Mouse (Mus musculus): Measurements from ENCODE around the gene Cbl.

Cbl gene

DNA sequence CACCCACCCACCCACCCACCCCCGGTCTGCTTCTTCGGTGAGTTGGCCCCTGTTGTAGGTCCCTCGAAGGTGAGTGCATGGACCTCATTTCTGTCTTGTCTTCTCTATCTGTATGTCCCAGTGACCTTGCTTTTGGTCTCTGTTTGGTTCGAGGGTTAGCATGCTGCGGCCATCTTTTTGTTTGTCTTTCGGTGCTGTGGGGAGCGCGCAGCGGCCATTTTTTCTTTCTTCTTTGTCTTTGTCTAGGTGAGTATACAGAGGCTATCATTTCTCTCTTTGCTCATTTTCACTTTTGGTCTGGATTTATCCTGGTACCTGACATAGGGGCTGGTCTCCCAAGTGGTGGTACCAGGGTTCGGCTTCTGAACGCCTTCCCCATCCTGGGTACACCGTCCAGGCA is 55.0 kb downstream of the Cbl start:
- no peak for DNase-seq (ENCODE audit: low spot score)

DNA sequence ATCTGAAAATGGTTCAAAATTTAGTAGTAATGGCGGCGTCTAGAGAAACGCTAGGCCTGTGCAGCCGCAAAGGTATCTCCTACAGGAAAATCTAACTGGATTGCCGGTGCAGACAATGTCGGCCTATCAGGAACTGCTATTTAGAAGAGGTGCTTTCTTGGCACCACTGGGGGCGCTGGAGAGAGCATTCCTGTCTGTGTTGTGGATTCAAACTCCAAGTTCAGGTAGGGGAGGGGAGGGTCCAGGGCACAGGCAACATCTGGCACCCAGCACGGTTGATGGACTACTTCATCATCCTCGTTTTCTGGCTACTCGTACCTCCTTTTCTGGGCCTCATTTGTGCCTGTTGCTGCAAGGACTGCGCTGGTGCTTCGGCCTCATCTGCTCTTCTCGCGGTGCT is 55.5 kb downstream of the Cbl start:
- peak; percentile 29 for DNase-seq (ENCODE audit: low spot score)

DNA sequence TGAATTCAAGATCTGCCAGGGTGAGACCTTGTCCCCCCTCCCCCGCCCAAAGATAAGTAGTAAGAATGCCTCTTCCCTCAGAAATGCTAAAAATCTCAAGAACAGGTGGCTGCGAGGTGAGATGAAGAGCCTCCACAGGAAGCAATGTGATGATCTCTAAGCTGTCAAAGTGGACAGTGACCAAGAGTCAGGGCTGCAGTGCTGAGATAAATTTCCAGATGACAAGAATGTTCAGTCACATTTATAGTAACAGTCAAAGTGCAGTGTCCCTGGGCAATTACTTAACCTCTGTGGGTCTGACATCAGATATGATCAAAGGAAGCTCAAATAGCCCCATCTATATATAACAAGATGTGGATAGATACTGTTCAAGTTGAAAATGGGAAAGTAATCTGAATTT is 56.4 kb downstream of the Cbl start:
- no peak for DNase-seq (ENCODE audit: low spot score)

DNA sequence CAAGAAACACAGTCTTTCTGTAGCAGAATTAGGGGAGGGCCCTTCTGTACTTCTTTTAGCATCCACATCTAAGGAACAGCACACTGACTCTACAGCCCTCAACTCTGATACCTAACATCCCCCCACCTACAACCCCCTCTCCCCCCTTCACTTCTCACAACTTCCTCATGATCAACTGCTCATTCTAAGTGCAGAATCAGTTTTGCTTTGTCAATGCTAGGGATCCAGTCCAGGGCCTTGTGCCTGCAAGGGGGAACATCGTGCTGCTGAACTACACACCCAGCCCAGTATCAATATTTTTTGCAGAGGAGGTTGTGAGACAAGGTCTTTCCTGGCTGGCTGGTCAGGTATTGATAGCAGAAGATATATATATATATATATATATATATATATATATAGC is 57.9 kb downstream of the Cbl start:
- no peak for DNase-seq (ENCODE audit: low spot score)

DNA sequence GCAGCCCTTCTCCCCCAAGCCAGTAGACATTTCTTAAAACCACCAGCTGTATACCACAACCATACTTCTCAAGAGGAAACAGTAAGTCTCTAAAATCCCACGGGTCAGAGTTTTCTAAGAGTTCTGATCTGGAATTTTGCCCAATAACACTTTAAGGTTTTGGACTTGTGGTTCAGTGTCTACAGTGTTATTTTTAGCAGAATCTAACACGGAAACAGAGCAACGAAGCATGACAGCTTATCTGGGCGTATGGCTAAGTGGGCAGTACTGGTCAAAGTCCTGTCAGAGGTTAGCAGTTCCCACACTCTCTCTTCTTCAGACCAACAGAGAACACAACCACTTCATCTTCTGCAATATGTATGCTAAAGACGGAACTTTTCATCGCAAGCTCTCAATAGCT is 58.3 kb downstream of the Cbl start:
- DNase-seq (ENCODE audit: low spot score) = no peak

DNA sequence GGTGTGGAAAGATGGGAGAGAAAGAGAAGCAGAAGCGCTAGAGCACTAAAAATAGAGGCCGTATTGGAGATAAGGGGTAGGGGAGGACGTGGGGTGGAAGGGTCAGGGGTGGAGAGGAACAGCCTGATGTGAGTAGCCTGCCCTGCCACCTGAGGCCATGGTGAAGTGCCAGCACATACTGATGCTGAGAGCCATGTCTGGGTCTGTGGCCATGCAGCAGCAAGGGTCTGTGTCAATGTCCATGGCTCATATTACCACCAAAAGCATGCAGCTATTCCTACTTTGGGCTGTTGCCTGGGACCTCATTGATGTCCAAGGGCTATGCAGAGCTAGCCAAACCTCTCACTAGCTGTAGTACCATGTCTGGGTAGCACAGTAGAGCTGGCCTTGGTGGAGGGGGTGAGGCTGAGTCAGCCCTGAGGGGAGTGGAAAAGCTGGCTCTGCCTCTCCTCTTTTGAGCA is 63.1 kb downstream of the Cbl start:
- DNase-seq (ENCODE audit: low spot score) = no peak

DNA sequence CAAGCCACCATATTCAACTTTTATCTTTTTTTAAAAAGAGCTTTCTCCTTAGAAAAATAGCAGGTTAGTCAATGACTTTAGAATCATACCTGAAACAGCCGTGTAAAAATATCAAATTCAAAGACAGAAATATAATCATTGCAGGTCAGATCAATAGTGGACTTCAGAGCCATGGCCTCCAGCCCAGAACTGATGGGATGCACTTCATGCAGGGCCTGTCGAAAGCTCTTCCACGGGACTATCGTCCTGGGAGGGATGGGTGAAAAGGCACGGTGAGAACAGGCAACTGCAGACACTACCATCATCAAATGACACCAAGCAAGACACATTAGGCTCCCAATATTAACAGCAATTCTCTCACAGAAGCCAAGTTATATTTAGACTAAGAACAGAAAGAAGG is 64.9 kb downstream of the Cbl start:
- no peak for DNase-seq (ENCODE audit: low spot score)

DNA sequence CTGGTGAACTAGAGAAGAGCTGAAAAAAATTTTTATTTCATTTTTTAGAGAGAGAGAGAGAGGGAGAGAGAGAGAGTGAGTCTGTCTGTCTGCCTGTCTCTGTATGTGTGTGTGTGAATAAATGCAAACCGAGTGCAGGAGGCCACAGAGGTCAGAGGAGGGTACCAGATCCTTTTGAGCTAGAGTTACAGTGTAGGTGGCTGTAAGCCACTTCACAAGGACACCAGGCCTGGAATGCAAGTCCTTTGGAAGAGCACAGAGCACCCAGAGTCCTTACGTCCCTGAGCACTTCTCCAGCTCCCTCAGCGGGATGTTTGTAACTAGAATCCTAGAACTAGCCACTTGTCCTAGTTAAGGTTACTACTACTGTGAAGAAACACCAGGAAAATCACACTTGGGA is 74.0 kb downstream of the Cbl start:
- no peak for DNase-seq (ENCODE audit: low spot score)

DNA sequence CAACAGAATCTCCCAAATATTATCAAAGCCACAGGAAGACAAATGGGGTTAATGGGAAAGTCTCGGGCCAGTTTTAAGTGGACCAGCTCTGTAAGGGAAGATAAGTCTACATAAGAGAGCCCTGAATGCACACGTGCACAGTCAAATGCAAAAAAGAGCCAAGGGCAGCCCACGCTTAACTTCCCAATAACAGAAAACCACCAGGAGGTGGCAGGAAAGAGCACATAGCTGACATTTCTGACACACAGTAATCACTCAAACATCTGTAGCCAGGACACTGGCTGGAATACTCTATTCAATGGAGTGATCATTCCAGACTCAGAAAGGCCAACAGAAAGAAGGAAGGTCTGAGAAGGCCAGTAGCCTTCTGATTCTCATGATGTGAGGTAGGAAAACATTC is 86.6 kb downstream of the Cbl start:
- DNase-seq (ENCODE audit: low spot score) = no peak

DNA sequence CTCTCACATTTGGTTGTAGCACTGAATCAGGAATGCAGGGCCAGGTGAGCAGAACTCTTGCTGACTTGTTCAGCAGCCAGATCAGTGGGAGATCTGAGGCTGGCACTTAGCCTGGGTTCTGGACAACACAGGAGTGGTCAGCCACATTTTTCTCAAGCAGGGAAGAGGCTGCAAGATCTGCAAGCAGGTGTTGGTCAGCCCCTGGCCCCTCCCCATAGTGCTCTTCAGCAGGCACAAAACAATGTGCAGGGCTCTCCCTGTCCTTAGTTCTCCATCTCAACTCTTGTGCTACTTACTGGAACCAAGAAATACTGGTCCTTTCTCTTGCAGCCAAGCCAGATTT is 89.2 kb downstream of the Cbl start:
- DNase-seq (ENCODE audit: low spot score) = no peak

DNA sequence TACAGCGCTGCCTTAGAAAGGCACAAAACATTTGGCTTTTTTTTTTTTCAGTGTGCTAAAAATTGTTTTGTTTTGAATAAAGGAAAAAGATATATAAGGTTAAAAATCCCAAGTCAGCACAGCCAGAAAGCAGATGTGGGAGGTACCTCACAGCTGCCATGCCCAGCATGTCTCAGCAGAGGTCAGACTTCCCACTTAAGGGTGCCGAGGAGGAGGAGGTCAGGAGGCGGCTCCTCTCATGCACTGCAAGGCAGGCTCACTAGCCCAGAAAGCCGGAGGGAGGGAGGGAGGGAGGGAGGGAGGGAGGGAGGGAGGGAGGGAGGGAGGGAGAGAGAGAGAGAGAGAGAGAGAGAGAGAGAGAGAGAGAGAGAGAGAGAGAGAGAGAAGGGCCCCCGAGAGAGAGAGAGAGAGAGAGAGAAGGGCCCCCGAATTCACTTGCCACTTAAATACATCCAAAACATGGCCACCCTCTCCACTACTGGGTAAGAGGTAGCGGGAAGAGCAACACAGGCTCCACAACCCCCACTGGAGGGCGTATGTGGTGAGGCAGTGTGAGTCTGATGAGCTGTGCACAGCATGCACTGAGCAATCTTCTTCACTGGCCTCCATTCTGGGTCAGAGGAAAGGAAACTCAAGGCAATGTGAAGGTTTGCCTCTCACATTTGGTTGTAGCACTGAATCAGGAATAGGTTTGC is 89.7 kb downstream of the Cbl start:
- DNase-seq (ENCODE audit: low spot score) = no peak

DNA sequence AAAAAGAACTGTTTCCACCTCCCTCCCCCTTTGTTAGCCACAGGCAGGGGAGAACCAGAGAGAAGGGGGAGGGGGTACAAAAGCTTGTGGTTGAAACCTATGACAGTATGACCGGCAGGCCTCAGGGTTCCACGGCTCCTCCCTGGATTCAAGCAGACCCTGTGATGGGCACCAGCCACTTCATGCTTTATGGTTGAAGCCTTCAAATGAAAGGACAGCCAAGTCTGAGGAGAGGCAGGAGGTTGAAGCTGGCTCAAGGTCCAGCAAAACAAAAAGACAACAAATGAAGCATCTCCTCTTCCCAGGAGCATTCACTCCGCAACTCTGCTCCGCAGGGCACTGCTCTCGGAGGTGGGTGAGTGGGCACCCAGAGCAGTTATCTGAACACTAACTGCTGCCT is 90.4 kb downstream of the Cbl start:
- no peak for DNase-seq (ENCODE audit: low spot score)

DNA sequence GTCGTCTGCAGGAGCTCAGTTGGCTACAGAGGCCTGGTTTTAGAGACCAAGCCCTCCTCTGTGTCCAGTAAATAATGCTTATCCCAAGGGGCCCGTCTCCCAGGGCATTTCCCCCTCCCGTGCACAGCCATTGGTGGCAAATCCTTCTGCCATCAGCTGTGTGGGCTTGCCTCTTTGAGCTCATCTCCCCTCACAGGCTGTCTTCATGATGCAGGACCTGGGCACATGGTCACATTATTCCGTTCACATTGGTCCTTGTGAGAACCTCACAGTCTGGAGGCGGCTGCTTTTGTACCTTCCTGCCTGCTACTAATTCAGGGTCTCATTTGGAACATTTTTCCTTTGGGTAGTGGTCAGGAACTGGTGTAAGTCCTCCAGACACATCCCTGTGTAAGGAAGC is 91.9 kb downstream of the Cbl start:
- no peak for DNase-seq (ENCODE audit: low spot score)

DNA sequence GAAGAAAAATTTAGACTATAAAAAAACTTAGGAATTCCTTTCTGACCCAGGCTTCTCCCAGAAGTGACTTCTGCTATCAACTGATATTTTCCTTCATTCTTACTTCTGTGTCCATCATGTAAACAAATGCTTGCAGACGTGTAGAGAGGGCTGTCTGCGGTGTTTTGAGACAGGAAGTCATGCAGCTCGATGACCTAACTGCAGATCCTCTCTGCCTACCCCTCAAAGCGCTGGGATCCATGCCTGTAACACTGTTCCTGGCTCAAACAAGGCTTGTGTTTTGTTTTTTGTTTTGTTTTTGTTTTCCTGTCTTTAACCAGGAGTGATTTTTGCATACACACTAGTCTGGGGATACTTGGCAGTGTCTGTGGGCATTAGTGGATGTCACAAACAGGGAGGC is 96.0 kb downstream of the Cbl start:
- DNase-seq (ENCODE audit: low spot score) = no peak

DNA sequence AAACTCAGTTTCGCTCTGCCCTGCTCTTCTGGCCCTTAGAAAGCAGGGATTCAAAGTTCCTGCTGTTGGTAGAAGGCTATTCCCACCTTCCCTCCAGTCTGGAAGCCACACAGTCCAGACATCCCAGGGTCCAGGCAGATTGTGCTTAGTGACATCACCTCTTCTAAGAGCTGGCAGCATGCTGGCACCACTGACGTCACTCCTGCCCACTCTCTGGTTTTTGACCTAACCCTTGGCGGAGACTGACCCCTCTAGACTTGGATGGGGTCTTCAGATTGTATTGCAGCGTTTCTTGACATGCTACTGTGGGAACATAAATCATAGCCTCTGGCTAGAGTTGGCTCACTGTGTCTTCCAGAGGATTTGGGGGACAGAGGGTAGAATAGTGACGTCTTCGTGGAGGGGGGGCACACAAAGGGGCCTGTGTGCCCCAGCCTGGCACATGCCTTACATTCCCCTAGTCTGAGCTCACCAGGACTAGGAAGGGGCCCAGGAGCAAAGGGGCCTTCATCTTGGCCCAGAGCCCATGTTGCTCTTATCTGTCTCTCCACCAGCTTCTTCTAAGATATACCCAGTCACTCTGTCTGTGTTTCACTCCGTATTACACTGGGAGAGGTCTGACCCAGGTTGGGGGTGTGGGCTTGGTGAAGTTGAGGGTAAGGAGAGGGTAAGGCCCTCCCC is 98.0 kb downstream of the Cbl start:
- DNase-seq (ENCODE audit: low spot score) = no peak

DNA sequence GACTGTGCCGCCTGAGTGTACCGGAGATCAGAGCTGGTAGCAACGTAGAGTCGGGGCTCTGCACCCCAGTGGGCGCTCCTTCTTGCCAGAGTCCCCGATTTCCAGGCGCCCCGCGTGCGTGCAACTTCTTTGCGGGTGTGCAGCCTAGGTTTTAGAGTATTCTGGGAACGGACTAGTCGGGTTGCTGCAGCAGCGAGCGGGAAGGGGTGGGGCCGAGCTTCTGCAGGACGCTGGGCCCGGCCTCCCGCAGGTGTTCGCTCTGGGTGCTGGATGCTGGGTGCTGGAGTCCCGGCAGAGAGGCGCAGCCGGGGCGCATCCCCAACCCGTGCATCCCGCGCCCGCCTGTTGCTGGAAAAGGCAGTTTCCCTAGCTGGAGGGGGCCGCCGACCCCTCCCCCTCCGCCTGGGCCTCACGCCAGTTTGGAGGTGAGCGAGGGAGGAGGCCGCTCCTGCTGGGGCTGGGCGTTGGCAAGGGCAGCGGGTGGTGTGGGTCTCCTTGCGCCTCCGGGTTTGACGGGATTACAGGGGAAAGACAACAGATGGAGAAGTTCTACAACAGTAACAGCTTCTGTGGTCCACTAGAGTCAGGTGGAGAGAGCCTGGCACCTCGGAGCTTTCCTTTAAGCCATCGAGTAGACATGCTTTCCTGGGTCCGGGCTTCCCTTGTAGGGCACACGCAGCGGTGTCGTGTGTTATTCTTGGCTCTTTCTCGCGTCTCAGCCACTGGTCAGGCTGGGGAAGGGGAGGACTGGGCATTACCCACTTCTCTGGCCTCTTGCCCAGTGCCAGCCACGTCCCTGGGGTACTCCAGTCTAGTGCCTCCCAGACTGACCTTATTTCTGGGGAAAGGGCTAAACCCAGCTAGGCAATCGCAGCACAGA is 98.8 kb downstream of the Cbl start:
- DNase-seq (ENCODE audit: low spot score) = no peak

DNA sequence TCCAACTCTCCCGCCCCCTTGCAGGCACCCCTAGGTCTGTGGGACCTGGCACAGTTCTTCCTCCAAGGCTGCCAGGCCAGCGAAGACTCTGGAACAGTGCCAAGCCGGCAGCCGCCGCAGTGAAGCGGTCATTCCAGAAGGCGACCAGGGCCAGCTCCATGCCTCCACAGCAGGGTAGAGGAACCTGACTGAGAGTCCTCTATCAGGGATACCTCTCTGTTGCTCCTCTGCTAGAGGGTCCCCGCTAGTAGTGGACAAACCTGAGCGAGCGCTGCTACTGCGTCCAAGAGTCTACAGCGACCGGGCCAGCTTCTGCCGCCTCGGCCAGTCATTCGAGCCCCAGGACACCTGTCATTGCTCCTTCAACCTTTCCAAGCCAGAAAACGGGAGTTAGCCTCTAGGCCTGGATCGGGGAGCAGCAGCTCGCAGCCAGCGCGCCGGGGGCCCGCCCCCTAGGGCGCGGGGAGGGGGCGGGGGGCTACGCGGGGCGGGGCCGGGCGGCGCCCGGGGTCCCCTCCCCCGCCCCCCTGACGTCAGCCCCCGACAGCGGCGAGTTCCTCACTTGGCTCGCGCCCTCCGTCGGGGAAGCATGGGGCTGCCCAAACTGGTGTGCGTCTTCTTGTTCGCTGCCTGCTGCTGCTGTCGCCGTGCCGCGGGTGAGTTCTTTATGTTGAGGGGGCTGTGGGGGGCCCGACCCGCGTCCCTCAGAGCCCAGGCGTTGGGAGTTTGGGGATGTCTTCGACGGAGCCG is 99.6 kb downstream of the Cbl start, which contains the start of gene Mcam:
Gene Mcam (plus strand): TSS at position 369 of the 750 bp plus-strand sequence.
- DNase-seq (ENCODE audit: low spot score) = no peak

DNA sequence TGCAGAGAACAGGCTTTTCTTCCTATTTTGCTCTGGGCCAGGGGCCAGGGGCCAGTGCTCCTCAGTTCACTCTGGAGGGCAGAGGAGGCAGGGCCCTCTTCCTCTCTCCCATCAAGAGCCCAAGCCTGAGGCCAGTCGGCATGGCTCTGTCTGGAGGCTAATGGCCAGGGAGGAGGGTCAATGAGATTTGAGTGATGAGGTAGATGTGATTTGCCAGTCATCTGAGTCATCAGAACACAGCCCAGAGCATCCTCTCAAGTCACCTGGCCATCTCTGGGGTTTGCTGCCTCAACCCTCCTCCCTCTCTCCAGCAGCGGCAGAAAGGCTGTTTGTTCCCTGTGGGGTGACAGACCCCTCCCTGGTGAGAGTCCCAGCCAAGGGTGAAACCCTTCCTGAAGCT is 100.6 kb downstream of the Cbl start:
- DNase-seq (ENCODE audit: low spot score) = no peak

DNA sequence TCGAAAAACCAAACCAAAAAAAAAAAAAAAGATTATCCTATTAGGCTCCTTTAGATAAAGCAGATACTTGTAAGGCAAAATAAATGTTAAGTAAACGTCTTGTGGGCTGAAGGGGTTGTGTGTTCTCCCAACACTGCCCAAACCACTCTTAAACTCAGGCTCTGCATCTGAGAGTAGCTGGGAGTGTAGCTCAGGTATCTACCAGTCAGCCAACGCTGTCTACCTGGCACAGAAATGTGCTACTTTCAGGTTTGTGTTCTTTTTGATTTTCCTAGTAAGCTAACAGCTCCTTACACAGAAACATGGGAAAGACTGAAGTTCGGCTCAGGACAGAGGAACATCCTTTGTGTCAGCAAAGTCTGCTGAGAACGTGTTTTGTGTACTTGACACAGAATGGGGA is 101.6 kb downstream of the Cbl start:
- no peak for DNase-seq (ENCODE audit: low spot score)

DNA sequence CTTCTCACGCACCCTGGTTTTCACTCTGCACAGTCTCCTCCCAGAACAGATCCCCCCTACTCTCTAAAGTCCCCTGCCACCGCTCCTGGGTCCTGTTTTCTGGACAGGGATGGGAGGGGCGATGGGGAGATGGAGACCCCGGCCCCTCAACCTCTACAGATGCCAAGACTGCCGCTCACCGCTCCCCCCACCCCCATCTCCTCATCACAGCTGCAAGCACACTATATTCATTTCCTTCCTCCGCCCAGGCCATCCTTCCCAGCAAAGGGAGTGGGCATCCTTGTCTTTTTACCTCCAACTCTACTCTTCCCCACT is 102.6 kb downstream of the Cbl start:
- DNase-seq (ENCODE audit: low spot score) = no peak

DNA sequence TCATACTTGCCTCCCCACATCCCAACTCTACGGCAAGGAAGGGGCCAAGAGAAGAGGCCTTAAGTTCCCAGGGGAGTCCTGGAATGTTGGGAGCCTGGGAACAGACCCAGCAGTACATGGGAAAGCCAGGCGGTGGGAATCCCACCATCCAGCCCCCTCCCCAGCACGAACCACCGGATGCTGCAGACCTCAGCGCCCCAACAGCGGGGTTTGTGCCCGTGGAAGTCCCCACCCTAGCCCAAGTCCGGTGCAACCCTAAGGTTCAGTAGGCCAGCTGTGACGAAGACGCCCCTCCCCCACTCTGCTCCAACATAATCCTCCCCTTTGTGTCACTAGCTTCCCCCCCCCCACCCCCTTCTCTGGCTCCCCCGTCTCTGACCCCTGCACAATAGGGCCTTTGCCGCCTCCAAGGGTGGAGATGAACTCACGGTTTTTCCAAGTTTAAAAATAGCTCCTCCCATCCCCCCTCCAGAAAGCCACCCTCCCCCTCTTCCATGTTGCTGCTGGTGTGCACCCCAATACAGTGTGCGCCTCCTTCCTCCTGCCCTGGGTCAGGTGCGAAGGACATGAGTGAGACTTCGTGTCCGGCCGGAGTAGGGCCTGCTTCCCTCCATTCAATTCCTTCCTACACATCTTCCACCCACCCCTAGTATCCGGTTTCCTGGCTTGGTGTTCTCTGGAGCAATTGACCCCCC is 103.1 kb downstream of the Cbl start:
- DNase-seq (ENCODE audit: low spot score) = no peak

DNA sequence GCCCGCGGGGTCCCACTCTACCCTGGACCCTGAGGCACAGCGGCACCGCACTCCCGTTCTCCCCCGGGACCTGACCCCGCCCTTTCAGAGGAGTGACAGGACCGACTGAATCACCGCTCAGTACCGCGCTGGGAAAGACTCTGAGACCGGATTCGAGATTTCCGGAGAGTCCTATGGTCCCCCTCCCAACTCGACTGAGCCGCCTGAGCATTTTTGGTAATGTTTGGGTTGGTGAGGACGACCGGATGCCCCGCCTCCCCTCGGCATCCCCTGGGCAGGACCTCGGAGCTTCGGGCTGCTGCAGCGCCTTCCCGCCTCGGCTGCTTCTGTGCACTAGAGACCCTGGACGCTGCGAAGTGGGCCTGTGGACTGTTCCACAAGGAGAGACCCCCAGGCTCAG is 103.8 kb downstream of the Cbl start:
- peak; percentile 85 for DNase-seq (ENCODE audit: low spot score)

Measured in T-cell, adult 2 months (primary cell).